Mouse (Mus musculus): ENCODE data around the gene Mrps21. TPM values are rescaled to one million over a fixed set of nuclear protein-coding genes. Genes with fewer than 3 reads are reported as not detected.

Mrps21 gene
- total and polyA plus RNA-seq, 3 experiments: 174 to 350 (median 314) TPM

GRCm38 (mm10) chr3:95887596-95887995, 16.3 kb upstream of the Mrps21 start:
- intact Hi-C loops (cut with DNase I): no loop called here
- Histone ChIP-seq H3K36me3 (ENCODE audit: control insufficient read depth, insufficient read depth, low read length) (no peaks in the 10 kb centered on the region), H3K79me2 (replicated peaks; ENCODE audit: control insufficient read depth, insufficient read depth, low read length) (no peaks in the 10 kb centered on the region), H3K4me3 (no peak overlapping the region), H3K27ac (no peak overlapping the region), H3K9ac (ENCODE audit: low read depth, low read length) (no peak overlapping the region), H3K27me3 (ENCODE audit: control insufficient read depth, insufficient read depth, low read length) (no peaks in the 10 kb centered on the region), H3K4me1 (ENCODE audit: control insufficient read depth, insufficient read depth, low read length) (peaks cover 11% of the 10 kb centered on the region)
- TF ChIP-seq EP300 (IDR thresholded peaks at IDR 0.05; ENCODE audit: insufficient read depth, low read depth, low read length): no peak
- TF ChIP-seq CTCF (IDR thresholded peaks at IDR 0.05): no peak
- no peak for TF ChIP-seq POLR2A (IDR thresholded peaks at IDR 0.05; ENCODE audit: insufficient read depth, low read depth, low read length)
- 86% methylated on average over 4 of the region's 4 CpGs for WGBS
- DNase-seq: no peak

- Histone ChIP-seq H3K4me1 (ENCODE audit: control insufficient read depth, insufficient read depth, low read length) (peaks cover 3% of the 10 kb centered on the region), H3K9ac (ENCODE audit: low read depth, low read length) (no peak overlapping the region), H3K4me3 (no peak overlapping the region), H3K27me3 (ENCODE audit: control insufficient read depth, insufficient read depth, low read length) (no peaks in the 10 kb centered on the region), H3K36me3 (ENCODE audit: control insufficient read depth, insufficient read depth, low read length) (0 out of 2 replicates have a peak, but pooled peaks cover 3% of the 10 kb centered on the region), H3K27ac (no peak overlapping the region), H3K79me2 (replicated peaks; ENCODE audit: control insufficient read depth, insufficient read depth, low read length) (no peaks in the 10 kb centered on the region)
- intact Hi-C loops (cut with DNase I): loop anchor here (5.0 kb wide), 1 partner anchor 168 kb away; no protein-coding TSS in a partner anchor
- 93% methylated on average over 5 of the region's 5 CpGs for WGBS
- DNase-seq: no peak
- TF ChIP-seq EP300 (IDR thresholded peaks at IDR 0.05; ENCODE audit: insufficient read depth, low read depth, low read length): no peak
- TF ChIP-seq POLR2A (IDR thresholded peaks at IDR 0.05; ENCODE audit: insufficient read depth, low read depth, low read length): no peak
- no peak for TF ChIP-seq CTCF (IDR thresholded peaks at IDR 0.05)
These were observed 13.1 kb upstream of the Mrps21 start for GRCm38 (mm10) chr3:95884400-95884799.

- Histone ChIP-seq H3K27me3 (ENCODE audit: control insufficient read depth, insufficient read depth, low read length) (no peaks in the 10 kb centered on the region), H3K79me2 (replicated peaks; ENCODE audit: control insufficient read depth, insufficient read depth, low read length) (no peaks in the 10 kb centered on the region), H3K9ac (ENCODE audit: low read depth, low read length) (peak overlapping the region; percentile 68), H3K27ac (peak overlapping the region; percentile 66), H3K4me1 (ENCODE audit: control insufficient read depth, insufficient read depth, low read length) (peaks cover 3% of the 10 kb centered on the region), H3K36me3 (ENCODE audit: control insufficient read depth, insufficient read depth, low read length) (0 out of 2 replicates have a peak, but pooled peaks cover 3% of the 10 kb centered on the region), H3K4me3 (peak overlapping the region; percentile 66)
- TF ChIP-seq EP300 (IDR thresholded peaks at IDR 0.05; ENCODE audit: insufficient read depth, low read depth, low read length): 0 out of 2 replicates have a peak, but pooled peaks have one; percentile 17
- TF ChIP-seq CTCF (IDR thresholded peaks at IDR 0.05): peak; percentile 82
- no peak for TF ChIP-seq POLR2A (IDR thresholded peaks at IDR 0.05; ENCODE audit: insufficient read depth, low read depth, low read length)
- intact Hi-C loops (cut with DNase I): loop anchor here (1.0 to 5.0 kb wide), 2 partner anchors 24 to 169 kb away; no protein-coding TSS in a partner anchor
- WGBS: under 1% methylated on average over 24 of the region's 24 CpGs
- DNase-seq: peak; percentile 72 to 76
These were observed 11.6 kb upstream of the Mrps21 start for GRCm38 (mm10) chr3:95882816-95883425.

- WGBS: under 1% methylated on average over 66 of the region's 66 CpGs
- H3K4me3 ChIP-seq: peak within 1 kb of the TSS; percentile 66
- peak within 1 kb of the TSS; percentile 66 for H3K27ac ChIP-seq
- H3K36me3 ChIP-seq (ENCODE audit: control insufficient read depth, insufficient read depth, low read length): 0 out of 2 replicates have a peak, but pooled peaks cover 3% of the 10 kb centered on the region
- H3K79me2 ChIP-seq (replicated peaks; ENCODE audit: control insufficient read depth, insufficient read depth, low read length): no peaks in the 10 kb centered on the region
- peak within 1 kb of the TSS; percentile 75 for H3K9ac ChIP-seq (ENCODE audit: low read depth, low read length)
- DNase-seq: peak; percentile 90 to 95
- intact Hi-C loops (cut with DNase I): loop anchor here (5.0 kb wide), 1 partner anchor 170 kb away; no protein-coding TSS in a partner anchor
- H3K4me1 ChIP-seq (ENCODE audit: control insufficient read depth, insufficient read depth, low read length): peaks cover 3% of the 10 kb centered on the region
- H3K27me3 ChIP-seq (ENCODE audit: control insufficient read depth, insufficient read depth, low read length): no peaks in the 10 kb centered on the region
- peak; percentile 95 for TF ChIP-seq EP300 (IDR thresholded peaks at IDR 0.05; ENCODE audit: insufficient read depth, low read depth, low read length)
- peak; percentile 81 for TF ChIP-seq POLR2A (IDR thresholded peaks at IDR 0.05; ENCODE audit: insufficient read depth, low read depth, low read length)
- no peak for TF ChIP-seq CTCF (IDR thresholded peaks at IDR 0.05)
These were observed 10.9 kb upstream of the Mrps21 start, which contains the start of gene Ciart for GRCm38 (mm10) chr3:95881979-95882815. Gene Ciart (minus strand): TSS chr3:95882251.

- WGBS: 92% methylated on average over 4 of the region's 4 CpGs
- no peak overlapping the region for H3K9ac ChIP-seq (ENCODE audit: low read depth, low read length)
- 0 out of 2 replicates have a peak, but pooled peaks cover 3% of the 10 kb centered on the region for H3K36me3 ChIP-seq (ENCODE audit: control insufficient read depth, insufficient read depth, low read length)
- peaks cover 3% of the 10 kb centered on the region for H3K4me1 ChIP-seq (ENCODE audit: control insufficient read depth, insufficient read depth, low read length)
- H3K79me2 ChIP-seq (replicated peaks; ENCODE audit: control insufficient read depth, insufficient read depth, low read length): 0 out of 2 replicates have a peak, but pooled peaks cover 1% of the 10 kb centered on the region
- intact Hi-C loops (cut with DNase I): no loop called here
- DNase-seq: no peak
- H3K27ac ChIP-seq: no peak overlapping the region
- H3K27me3 ChIP-seq (ENCODE audit: control insufficient read depth, insufficient read depth, low read length): no peaks in the 10 kb centered on the region
- no peak overlapping the region for H3K4me3 ChIP-seq
- no peak for TF ChIP-seq EP300 (IDR thresholded peaks at IDR 0.05; ENCODE audit: insufficient read depth, low read depth, low read length)
- TF ChIP-seq CTCF (IDR thresholded peaks at IDR 0.05): no peak
- no peak for TF ChIP-seq POLR2A (IDR thresholded peaks at IDR 0.05; ENCODE audit: insufficient read depth, low read depth, low read length)
These were observed 7.7 kb upstream of the Mrps21 start for GRCm38 (mm10) chr3:95879063-95879462.

Measured in heart, adult 2 months (tissue).